Mouse (Mus musculus): ENCODE data around the gene Slc6a13. TPM values are rescaled to one million over a fixed set of nuclear protein-coding genes. Genes with fewer than 3 reads are reported as not detected.
A peak's percentile ranks its signal among the peaks of the same experiment; 100 is the strongest.

Slc6a13 gene
- polyA plus RNA-seq, 1 experiment from 2014 or later, result 84.7 TPM

DNA sequence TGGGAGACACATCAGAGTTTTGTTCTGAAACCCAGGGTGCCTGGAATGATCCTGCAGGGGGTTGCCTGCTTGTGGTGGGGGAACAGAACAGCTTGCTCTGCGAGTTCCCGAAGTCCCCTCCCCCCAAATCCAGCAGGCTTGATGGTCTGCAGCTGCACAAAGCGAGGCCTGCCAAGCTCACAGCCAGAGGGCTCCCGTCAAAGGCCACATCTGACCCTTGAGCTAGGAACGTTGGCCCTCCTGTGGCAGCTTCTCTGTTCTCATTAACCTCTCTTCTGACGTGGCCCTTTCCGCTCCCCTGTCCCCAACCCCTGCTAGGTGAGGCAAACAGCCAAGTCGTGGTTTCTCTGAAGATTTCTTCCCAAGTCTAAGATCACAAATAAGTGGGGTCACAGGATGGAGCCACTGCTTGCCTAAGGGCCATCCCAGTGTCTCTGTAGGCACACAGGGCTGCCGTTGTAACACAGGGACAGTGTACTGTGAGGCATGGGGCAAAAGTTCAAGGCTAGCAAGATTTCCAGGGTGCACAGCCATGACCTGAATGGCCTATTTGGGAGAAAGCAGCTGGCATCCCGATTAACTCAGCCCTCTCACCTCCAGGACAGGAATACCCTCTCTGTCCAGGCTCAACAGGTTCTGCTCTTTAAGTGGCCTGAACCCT is 30.0 kb downstream of the Slc6a13 start:
- 44% methylated on average over 10 of the region's 10 CpGs for WGBS (ENCODE audit: insufficient replicate concordance)
- Histone ChIP-seq H3K9ac (replicated peaks) (no peak overlapping the region), H3K4me2 (ENCODE audit: low read depth, low read length) (no peak overlapping the region), H3K4me1 (ENCODE audit: insufficient read depth) (0 out of 2 replicates have a peak, but pooled peaks cover 4% of the 10 kb centered on the region), H3K9me3 (ENCODE audit: low read length) (no peaks in the 10 kb centered on the region), H3K36me3 (replicated peaks; ENCODE audit: insufficient read depth, low read length) (peaks cover 5% of the 10 kb centered on the region; the same call in 1 of the 2 replicates), H3K27ac (ENCODE audit: low read depth) (0 out of 2 replicates have a peak overlapping the region, but pooled peaks have one; percentile 18), H3K27me3 (ENCODE audit: insufficient read depth, low read length) (no peaks in the 10 kb centered on the region), H3K4me3 (ENCODE audit: low read depth, low read length) (no peak overlapping the region)
- DNase-seq, result no peak
- no peak for TF ChIP-seq EP300 (IDR thresholded peaks at IDR 0.05; ENCODE audit: low read depth)
- no peak for TF ChIP-seq CTCF (IDR thresholded peaks at IDR 0.05; ENCODE audit: low read depth)
- ATAC-seq, result peak; percentile 77

- 82% methylated on average over 9 of the region's 9 CpGs for WGBS (ENCODE audit: insufficient replicate concordance)
- DNase-seq (no peak), ATAC-seq (no peak)
- Histone ChIP-seq H3K4me3 (ENCODE audit: low read depth, low read length) (no peak overlapping the region), H3K36me3 (replicated peaks; ENCODE audit: insufficient read depth, low read length) (peaks cover 7% of the 10 kb centered on the region; the same call in 1 of the 2 replicates), H3K4me1 (ENCODE audit: insufficient read depth) (peaks cover 23% of the 10 kb centered on the region), H3K9me3 (ENCODE audit: low read length) (no peaks in the 10 kb centered on the region), H3K4me2 (ENCODE audit: low read depth, low read length) (no peak overlapping the region), H3K27me3 (ENCODE audit: insufficient read depth, low read length) (no peaks in the 10 kb centered on the region), H3K27ac (ENCODE audit: low read depth) (peak overlapping the region; percentile 67), H3K9ac (replicated peaks) (no peak overlapping the region; the same call in 1 of the 2 replicates)
- TF ChIP-seq CTCF (IDR thresholded peaks at IDR 0.05; ENCODE audit: low read depth), result no peak
- no peak for TF ChIP-seq EP300 (IDR thresholded peaks at IDR 0.05; ENCODE audit: low read depth)
Measured at GRCm38 (mm10) chr6:121335841-121336240, 35.8 kb downstream of the Slc6a13 start.

- DNase-seq, result peak; percentile 89
- peaks cover 7% of the 10 kb centered on the region; the same call in 1 of the 2 replicates for H3K36me3 ChIP-seq (replicated peaks; ENCODE audit: insufficient read depth, low read length)
- H3K9me3 ChIP-seq (ENCODE audit: low read length), result no peaks in the 10 kb centered on the region
- no peak for TF ChIP-seq CTCF (IDR thresholded peaks at IDR 0.05; ENCODE audit: low read depth)
- peak; percentile 72; the same call in 1 of the 2 replicates for TF ChIP-seq EP300 (IDR thresholded peaks at IDR 0.05; ENCODE audit: low read depth)
- H3K27me3 ChIP-seq (ENCODE audit: insufficient read depth, low read length), result no peaks in the 10 kb centered on the region
- peak overlapping the region; percentile 67 for H3K27ac ChIP-seq (ENCODE audit: low read depth)
- H3K4me2 ChIP-seq (ENCODE audit: low read depth, low read length), result peak overlapping the region; percentile 69
- peak; percentile 88 for ATAC-seq
- peak overlapping the region; percentile 40 for H3K4me3 ChIP-seq (ENCODE audit: low read depth, low read length)
- H3K4me1 ChIP-seq (ENCODE audit: insufficient read depth), result peaks cover 23% of the 10 kb centered on the region
- peak overlapping the region; percentile 48 for H3K9ac ChIP-seq (replicated peaks)
- 18% methylated on average over 8 of the region's 8 CpGs for WGBS (ENCODE audit: insufficient replicate concordance)
Measured at GRCm38 (mm10) chr6:121336558-121336957, 36.5 kb downstream of the Slc6a13 start.

GRCm38 (mm10) chr6:121337229-121337628 is 37.2 kb downstream of the Slc6a13 start:
- H3K4me3 ChIP-seq (ENCODE audit: low read depth, low read length), result peak overlapping the region; percentile 40
- peak overlapping the region; percentile 48; the same call in 1 of the 2 replicates for H3K9ac ChIP-seq (replicated peaks)
- no peaks in the 10 kb centered on the region for H3K9me3 ChIP-seq (ENCODE audit: low read length)
- no peaks in the 10 kb centered on the region for H3K27me3 ChIP-seq (ENCODE audit: insufficient read depth, low read length)
- no peak for ATAC-seq
- H3K4me2 ChIP-seq (ENCODE audit: low read depth, low read length), result peak overlapping the region; percentile 69
- H3K4me1 ChIP-seq (ENCODE audit: insufficient read depth), result peaks cover 23% of the 10 kb centered on the region
- WGBS (ENCODE audit: insufficient replicate concordance), result 89% methylated on average over 9 of the region's 9 CpGs
- TF ChIP-seq EP300 (IDR thresholded peaks at IDR 0.05; ENCODE audit: low read depth), result no peak
- no peak for TF ChIP-seq CTCF (IDR thresholded peaks at IDR 0.05; ENCODE audit: low read depth)
- DNase-seq, result no peak
- H3K36me3 ChIP-seq (replicated peaks; ENCODE audit: insufficient read depth, low read length), result peaks cover 4% of the 10 kb centered on the region; the same call in 1 of the 2 replicates
- peak overlapping the region; percentile 67 for H3K27ac ChIP-seq (ENCODE audit: low read depth)

GRCm38 (mm10) chr6:121337770-121338518 is 37.9 kb downstream of the Slc6a13 start:
- TF ChIP-seq CTCF (IDR thresholded peaks at IDR 0.05; ENCODE audit: low read depth) (peak; percentile 97), EP300 (IDR thresholded peaks at IDR 0.05; ENCODE audit: low read depth) (no peak)
- Histone ChIP-seq H3K4me1 (ENCODE audit: insufficient read depth) (peaks cover 23% of the 10 kb centered on the region), H3K9ac (replicated peaks) (no peak overlapping the region), H3K9me3 (ENCODE audit: low read length) (no peaks in the 10 kb centered on the region), H3K36me3 (replicated peaks; ENCODE audit: insufficient read depth, low read length) (peaks cover 2% of the 10 kb centered on the region; the same call in 1 of the 2 replicates), H3K4me3 (ENCODE audit: low read depth, low read length) (no peak overlapping the region), H3K27me3 (ENCODE audit: insufficient read depth, low read length) (no peaks in the 10 kb centered on the region), H3K27ac (ENCODE audit: low read depth) (peak overlapping the region; percentile 67), H3K4me2 (ENCODE audit: low read depth, low read length) (peak overlapping the region; percentile 69; the same call in 1 of the 2 replicates)
- peak; percentile 70 for ATAC-seq
- DNase-seq, result peak; percentile 88
- 32% methylated on average over 3 of the region's 3 CpGs for WGBS (ENCODE audit: insufficient replicate concordance)

DNA sequence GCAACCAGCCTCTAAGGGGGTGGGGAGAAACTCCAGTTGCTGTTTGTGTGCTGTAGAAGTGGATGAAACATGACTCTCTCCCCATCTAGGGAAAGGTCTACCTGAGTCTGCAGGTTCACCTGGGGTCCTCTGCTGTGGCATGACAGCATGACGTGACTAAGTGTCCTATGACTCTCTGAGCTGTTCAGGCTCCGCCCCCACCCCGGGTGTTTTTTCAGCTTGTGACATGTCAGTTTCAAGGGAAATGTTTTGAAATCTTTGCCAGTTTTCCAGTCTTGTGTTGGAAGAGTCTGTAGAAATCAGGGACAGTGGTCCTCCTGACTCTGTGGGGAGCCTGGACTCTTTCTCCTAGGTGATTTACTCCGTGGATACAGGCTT is 38.5 kb downstream of the Slc6a13 start:
- H3K4me1 ChIP-seq (ENCODE audit: insufficient read depth), result peaks cover 26% of the 10 kb centered on the region
- H3K4me2 ChIP-seq (ENCODE audit: low read depth, low read length), result no peak overlapping the region
- ATAC-seq (peak; percentile 70), DNase-seq (peak; percentile 63)
- 0 out of 2 replicates have a peak, but pooled peaks cover 2% of the 10 kb centered on the region for H3K36me3 ChIP-seq (replicated peaks; ENCODE audit: insufficient read depth, low read length)
- H3K9ac ChIP-seq (replicated peaks), result no peak overlapping the region
- TF ChIP-seq EP300 (IDR thresholded peaks at IDR 0.05; ENCODE audit: low read depth), result peak; percentile 39; the same call in 1 of the 2 replicates
- no peak for TF ChIP-seq CTCF (IDR thresholded peaks at IDR 0.05; ENCODE audit: low read depth)
- no peak overlapping the region for H3K4me3 ChIP-seq (ENCODE audit: low read depth, low read length)
- H3K27ac ChIP-seq (ENCODE audit: low read depth), result peak overlapping the region; percentile 39; the same call in 1 of the 2 replicates
- WGBS (ENCODE audit: insufficient replicate concordance), result 51% methylated on average over 4 of the region's 4 CpGs
- no peaks in the 10 kb centered on the region for H3K9me3 ChIP-seq (ENCODE audit: low read length)
- H3K27me3 ChIP-seq (ENCODE audit: insufficient read depth, low read length), result no peaks in the 10 kb centered on the region

Data from liver, postnatal 0 days (tissue).